Mouse (Mus musculus) liver, postnatal 0 days (tissue): ENCODE results near the gene Srcin1.

Experiments
- CTCF ChIP-seq: sonication (generic); IDR thresholded peaks from 2 replicates; pipeline ENCODE4 v1.5.1; 2016; ENCODE audit warnings: antibody characterized with exemption, low read depth
- EP300 ChIP-seq: IDR thresholded peaks from 2 replicates; pipeline ENCODE4 v1.6.1; 2016; ENCODE audit warnings: antibody characterized with exemption, low read depth, mild to moderate bottlenecking

GRCm38 (mm10) chr11:97497543-97497942, 78.4 kb downstream of the Srcin1 start:
- no peak for TF ChIP-seq CTCF
- TF ChIP-seq EP300 = no peak
